Mouse (Mus musculus): Measurements from ENCODE around the gene Patl1. TPM values are rescaled to one million over a fixed set of nuclear protein-coding genes. Genes with fewer than 3 reads are reported as not detected.
"Not testable (repeated sequence)": the region's sequence is repeated elsewhere in the genome, so short reads cannot be mapped to it uniquely, and the experiment has no call there.

Patl1 gene
- total RNA-seq, 2 experiments from 2014 or later = 20.3 to 22.3 TPM

DNA sequence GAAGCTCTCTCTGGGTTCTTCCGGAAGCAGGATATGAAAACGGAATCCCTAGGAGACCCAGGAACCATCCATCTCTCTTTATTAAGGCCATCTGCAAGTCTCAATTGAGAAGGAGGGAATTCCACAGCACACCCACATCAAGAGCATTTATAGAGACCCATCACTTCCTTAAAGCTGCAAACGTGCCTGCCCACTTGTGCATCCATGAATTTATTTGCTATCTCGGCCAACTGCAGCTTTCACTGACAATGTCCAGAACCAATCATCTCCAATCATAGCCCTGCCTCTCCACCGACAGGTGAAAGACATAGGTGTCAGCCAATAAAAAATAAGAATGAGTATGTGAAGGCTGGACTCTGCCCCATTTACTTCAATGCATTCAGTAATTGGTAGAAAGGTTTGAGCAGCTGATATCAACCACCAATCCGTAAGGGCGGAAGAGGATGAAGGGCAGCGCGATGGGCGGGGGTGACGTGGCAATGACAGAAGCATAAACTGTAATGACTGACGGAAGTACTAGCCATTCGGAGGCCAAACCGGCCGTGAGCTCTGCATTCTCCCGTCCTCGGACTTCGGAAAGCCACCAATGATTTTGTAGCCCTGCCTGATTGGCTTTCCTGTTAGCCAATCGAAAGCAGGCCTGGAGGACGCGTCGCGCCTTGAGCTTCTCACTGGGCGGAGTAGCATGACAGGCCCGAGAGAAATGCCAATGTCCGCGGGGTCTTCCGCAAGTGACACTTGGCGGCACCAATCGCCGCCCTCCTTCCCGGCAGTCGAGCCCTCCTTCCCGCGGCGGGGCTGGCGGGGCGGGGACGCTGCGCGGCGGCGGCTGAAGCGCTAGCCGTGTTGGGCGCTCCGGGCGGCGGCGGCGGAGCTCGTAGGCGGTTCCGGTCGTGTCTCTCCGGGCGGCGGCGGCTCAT, 53.1 kb downstream of the Patl1 start, which contains the start of gene Osbp:
Gene Osbp, plus strand, starts transcription at position 919 of the 920 bp plus-strand sequence.
- DNase-seq (ENCODE audit: low spot score in 2 of 2) = peak; percentile 99

DNA sequence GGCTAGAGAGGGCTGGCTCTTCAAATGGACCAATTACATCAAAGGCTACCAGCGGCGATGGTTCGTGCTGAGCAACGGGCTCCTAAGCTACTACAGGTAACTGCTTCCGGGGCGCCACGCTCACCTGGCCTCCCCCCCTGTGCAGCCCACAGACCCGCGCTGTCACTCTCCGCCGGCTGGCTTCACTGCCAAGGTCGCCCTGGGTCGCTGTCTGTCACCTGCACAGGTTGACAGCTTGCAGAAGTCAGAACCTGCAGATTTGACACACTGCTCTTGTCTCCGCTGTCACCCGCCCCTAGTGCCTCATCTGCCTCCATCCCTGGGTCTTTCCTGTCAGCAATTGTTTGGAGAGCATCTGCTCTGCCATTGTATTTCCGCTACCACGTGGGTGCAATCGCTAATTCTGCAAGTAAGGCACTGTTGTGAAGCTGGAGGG, 54.0 kb downstream of the Patl1 start:
- DNase-seq (ENCODE audit: low spot score in 2 of 2) = peak; percentile 46 to 56

DNA sequence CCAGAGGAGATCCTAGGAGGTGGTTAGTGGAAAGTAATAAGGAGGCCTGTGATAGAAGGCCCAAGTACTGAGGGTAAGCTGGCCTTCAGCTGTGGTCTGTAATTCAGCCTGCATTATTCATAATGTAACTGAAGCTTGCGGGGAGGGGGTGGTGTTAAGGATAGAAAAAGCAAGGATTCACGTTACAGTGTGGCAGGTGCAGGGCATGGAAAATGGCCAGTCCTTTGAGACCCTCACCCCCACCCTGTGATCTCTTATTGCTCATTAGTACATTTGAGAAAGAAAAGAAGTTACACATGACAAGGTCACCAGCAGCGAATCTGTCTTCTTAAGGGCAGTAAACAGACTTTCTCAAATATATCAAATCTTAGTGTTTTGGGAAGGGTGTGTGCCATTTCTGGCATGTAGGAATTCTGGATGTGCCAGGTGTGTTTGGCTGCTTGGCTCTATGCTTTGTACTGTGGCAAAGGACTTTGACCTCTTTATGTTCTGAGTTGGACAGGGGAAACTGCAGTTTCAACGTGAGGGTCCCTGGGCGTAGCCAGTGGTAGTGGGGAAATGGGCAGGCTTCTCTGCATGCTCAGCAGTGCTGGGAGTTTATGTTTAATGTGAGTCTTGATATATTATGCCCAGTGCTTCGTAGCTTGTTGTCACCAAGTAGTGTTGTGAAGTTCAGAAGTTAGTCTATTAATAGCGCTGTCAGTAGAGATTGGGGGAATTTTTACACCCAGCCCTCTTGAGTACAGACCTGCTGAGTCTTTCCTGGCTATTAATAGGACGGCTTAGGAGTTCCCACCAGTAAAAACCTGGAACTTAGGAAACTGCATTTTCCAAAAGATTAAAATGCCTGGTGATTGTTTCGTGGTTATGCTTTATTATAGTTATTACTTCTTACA, 57.2 kb downstream of the Patl1 start:
- DNase-seq (ENCODE audit: low spot score in 2 of 2) = no peak

DNA sequence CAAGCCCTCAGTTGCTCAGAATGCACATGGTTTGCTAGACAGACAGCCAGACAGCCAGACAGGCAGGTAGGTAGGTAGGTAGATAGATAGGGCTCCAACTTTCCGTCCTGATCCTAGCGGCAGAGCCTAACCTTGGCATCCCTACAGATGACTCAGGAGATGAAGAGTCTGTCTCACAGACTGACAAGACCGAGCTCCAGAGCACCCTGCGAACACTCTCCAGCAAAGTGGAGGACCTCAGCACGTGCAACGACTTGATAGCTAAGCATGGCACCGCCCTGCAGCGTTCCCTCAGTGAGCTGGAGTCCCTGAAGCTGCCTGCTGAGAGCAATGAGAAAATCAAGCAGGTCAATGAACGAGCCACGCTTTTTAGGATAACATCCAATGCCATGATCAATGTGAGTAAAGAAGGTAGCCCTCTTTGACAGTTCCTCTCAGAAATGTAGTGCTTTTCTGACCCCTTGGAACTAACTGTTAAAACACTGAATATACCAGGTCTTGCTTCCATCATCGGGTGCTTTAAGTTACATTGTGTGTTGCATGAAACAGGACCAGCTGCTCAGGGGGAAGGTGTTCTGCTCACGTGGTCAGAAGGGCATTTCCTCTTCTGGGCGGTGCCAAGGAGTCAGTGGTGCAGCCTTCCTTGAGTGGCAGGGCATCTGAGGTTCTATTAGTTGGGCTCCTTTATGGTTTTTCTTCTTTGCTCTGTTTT, 61.5 kb downstream of the Patl1 start:
- DNase-seq (ENCODE audit: low spot score in 2 of 2) = no peak

DNA sequence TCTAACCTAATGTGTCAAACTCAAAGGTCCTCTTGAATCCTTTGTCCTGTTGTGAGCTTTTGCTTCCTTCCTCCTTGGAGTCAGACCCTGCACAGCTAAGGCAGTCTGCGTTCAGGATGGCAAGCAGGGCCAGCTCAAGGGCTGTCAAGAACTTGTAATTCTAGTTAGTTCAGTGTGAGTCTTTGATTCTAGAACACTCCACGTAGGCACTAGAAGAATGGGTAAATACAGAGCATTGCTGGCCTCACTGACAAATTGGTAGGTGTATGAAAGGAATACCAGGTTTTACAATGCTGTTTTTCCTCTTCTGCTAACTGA, 62.0 kb downstream of the Patl1 start:
- no peak for DNase-seq (ENCODE audit: low spot score in 2 of 2)

DNA sequence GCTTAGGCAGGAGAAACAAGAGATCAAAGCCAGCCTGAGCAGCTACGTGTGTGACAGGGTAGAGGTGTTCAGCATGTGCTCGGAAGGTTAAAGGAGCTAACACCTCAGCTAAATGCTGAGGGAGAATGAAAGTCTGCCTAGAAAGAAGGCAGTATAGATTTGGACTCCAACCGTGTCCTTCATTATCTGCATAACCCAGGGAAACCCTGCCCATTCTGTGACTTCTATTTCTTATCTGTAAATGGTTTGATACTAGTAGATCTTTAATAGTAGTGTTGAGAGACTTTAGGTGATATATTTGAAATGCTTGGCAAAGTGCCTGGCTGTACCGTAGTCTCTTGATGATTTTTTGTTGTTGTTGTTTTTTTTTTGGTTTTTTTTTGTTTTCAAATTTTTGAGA, 63.5 kb downstream of the Patl1 start:
- DNase-seq (ENCODE audit: low spot score in 2 of 2) = no peak

DNA sequence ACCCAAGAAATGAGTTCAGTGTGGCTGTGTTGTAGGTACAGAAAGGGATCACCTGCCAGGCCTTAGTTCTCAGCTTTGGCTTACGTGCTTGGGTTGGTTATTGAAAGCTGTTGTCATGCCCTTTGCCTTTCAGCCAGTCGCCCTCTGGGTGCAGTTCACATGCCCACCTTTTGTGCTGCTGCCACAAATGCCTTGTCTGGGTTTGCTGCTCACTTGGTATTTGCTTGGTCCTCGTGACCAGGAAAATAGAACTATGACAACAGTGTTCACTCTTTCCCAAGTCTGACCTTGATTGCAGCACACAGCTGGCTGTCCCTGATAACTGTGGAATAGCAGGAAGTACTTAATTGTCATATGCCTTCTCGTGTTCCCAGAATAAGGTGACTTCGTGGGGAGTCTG, 65.2 kb downstream of the Patl1 start:
- no peak for DNase-seq (ENCODE audit: low spot score in 2 of 2)

DNA sequence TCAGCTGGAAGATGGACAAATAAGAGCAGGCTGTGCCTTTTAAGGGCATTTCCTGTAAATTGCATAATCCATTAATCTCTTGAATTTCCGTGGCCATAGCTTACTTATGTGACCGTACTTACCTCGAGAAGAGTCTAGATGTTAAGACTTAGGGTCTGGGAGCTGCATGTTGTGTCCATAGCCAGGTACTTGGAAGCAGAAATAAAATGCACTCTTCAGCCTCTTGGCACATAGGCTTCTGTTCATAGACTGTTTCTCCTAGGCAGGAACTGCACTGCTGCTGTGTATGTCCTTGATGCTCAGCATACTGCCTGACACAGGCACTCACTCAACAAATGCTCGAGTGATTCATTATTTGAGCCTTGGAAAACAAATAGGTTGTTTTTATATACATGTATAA, 68.3 kb downstream of the Patl1 start:
- DNase-seq (ENCODE audit: low spot score in 2 of 2) = no peak

DNA sequence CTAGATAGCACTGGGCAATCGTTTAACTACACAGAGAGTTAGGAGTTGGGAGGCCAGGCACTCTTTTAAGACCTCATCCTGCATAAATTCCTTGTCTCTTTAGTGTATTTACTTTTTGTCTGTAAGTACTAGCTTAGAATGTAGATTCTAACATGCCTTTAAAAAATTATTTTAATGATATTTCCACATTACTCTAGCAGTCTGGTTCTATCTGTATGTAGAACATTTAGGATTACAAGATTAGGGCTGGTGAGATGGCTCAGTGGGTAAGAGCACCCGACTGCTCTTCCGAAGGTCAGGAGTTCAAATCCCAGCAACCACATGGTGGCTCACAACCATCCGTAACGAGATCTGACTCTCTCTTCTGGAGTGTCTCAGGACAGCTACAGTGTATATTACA, 72.4 kb downstream of the Patl1 start:
- not testable (repeated sequence) for DNase-seq (ENCODE audit: low spot score in 2 of 2)

DNA sequence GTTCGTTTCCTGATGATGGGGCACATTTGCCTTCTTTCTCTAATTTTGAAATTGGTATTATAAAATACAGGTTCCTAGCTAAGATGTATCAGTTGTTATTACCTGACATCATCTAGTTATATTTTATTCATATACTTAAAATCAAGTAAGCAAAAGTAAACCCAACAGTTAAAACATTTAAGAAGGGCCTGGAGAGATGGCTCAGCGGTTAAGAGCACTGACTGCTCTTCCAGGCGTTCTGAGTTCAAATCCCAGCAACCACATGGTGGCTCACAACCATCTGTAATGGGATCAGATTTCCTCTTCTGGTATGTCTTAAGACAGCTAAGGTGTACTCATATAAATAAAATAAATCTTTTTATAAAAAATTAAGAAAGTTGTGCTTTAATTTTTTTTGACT, 75.6 kb downstream of the Patl1 start:
- DNase-seq (ENCODE audit: low spot score in 2 of 2) = no peak

DNA sequence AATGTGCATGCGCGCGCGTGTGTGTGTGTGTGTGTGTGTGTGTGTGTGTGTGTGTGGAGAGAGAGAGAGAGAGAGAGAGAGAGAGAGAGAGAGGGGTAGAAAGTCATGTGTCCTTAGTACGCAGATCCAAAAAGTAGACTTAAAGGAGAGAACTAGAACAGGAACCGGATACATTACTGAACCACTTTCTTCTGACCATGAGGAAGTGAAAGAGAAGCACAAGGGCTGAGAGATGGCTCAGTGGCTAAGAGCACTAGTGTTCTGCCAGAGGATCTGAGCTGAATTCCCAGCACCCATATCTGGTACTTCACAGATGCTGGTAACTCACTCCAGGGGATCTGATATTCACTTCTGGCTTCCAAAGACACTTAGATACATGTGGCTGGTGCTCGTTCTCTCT, 77.1 kb downstream of the Patl1 start:
- DNase-seq (ENCODE audit: low spot score in 2 of 2) = no peak

DNA sequence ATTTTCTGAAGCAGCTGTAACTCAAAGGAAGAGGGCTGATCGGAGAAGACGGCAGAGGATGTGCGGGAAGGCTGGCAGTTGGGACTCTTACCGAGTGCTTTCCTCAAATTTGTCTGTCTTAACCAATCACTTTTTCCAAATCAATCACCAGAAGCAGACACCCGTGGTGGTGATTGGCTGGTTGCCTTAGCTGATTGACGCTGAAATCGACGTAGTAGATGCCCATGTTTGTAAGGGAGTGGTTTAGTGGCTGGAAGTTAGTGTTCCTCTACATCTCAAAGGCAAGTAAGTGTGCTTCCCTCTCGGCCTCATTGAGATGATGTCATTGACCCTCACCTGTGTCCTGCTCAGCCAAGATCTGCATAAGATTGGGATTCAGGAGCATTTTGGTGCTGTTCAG, 79.8 kb downstream of the Patl1 start:
- DNase-seq (ENCODE audit: low spot score in 2 of 2) = no peak

DNA sequence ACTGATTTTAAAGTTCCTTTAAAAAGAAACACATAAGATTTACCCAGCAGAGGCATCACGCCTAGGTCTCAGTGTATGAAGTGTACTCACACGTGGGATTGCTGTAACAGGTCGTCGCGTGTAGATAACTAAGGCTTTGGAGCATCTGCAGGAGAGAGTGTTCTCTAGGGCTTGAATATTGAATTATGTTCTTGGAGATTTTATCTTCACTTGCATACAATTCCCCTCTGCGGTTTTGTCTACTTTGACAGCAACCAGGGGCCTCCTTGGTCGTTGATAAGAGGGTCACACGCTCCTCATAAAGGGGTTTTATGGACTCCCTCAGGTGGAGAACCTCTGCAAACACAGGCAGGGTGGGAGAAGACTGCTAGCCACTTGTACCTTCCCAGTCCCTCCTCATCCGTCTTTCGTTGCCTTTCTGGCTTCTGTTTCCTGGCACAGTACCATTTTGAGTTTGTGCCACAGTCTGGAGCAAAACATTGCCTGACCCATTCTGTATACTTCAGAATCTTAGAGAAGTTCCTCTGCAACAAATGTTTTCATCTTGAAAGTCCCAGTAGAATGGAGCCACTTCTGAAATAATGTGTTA, 80.3 kb downstream of the Patl1 start:
- DNase-seq (ENCODE audit: low spot score in 2 of 2) = no peak

Small RNAs within 50 kb of the gene (microRNA-seq; reads per million reads assigned to microRNA genes)
- gene Mir6994 = 8.5 to 10.6 reads per million in 2 experiments

Other genes starting within 250 kb of the Patl1 start
- not detected for gene Oosp1, start 221.2 kb upstream of the Patl1 start, total RNA-seq (2021)
- gene Oosp3, start 215.3 kb upstream of the Patl1 start, total RNA-seq (2021) = not detected
- not detected for gene Gif, start 164.8 kb upstream of the Patl1 start, total RNA-seq (2021)
- gene Mrpl16, start 142.0 kb upstream of the Patl1 start, total RNA-seq (2021) = 10 to 100 TPM; 45.4 to 46.7 TPM
- gene Stx3, start 93.0 kb upstream of the Patl1 start, total RNA-seq (2021) = 10 to 100 TPM; 19.1 to 23.2 TPM
- not detected for gene Olfr1417, start 73.2 kb upstream of the Patl1 start, total RNA-seq (2021)
- gene Olfr1418, start 51.3 kb upstream of the Patl1 start, total RNA-seq (2021) = not detected
- not detected for gene Olfr1419, start 37.3 kb upstream of the Patl1 start, total RNA-seq (2021)
- not detected for gene Olfr1420, start 25.8 kb upstream of the Patl1 start, total RNA-seq (2021)
- gene Osbp, start 53.5 kb downstream of the Patl1 start, total RNA-seq (2021) = 10 to 100 TPM; 54.2 to 56.3 TPM
- not detected for gene Olfr1423, start 128.9 kb downstream of the Patl1 start, total RNA-seq (2021)
- gene Olfr1424, start 150.3 kb downstream of the Patl1 start, total RNA-seq (2021) = not detected
- gene Olfr1425, start 165.3 kb downstream of the Patl1 start, total RNA-seq (2021) = not detected
- not detected for gene Olfr1426, start 179.6 kb downstream of the Patl1 start, total RNA-seq (2021)
- not detected for gene Olfr1427, start 190.9 kb downstream of the Patl1 start, total RNA-seq (2021)
- not detected for gene Olfr1428, start 203.5 kb downstream of the Patl1 start, total RNA-seq (2021)
- gene Olfr76, start 210.8 kb downstream of the Patl1 start, total RNA-seq (2021) = not detected